Mouse (Mus musculus): Measurements from ENCODE around the gene Samt3.

Samt3 gene

DNA sequence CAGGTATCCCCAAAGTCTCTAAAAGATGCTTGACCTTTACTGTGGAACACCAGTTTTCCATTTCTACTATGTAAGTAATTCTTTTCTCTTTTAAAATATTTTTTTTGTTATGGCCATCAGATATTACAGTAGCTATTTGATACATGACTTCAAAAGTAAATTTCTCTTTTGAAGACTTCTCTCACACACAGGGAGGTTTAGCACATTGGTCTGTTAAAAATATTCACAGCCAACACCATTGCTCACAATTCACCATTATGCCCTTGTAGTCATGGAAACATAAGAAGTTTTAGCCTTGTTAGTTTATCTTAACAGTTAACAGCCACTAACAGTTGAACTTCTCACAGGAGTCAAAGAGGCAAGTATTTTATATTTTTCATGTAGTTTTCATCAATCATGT lies at the start of gene Samt3:
TSS of gene Samt3 (plus strand) at position 301 of the 400 bp plus-strand sequence.
- in situ Hi-C loops (cut with MboI, MseI), result no loop called here

DNA sequence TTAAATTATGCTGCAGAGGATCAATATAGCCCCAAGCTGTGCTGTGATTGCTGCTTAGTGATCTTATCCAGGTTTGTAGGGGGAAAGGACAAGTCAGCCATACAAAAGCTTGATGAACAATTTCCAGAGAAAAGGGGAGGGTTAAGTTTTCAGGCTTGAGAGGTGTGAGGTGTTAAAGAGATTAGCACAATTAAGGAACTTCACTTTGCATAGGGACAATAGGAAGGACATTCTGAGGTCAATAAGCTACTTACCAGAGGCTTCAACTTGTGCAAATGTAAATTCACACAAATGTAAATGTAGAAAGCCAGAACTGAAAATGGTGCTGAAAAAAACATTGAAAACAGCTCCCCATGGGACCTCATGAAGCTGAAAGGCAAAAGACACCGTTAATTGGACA lies 27.4 kb upstream of the Samt3 start:
- in situ Hi-C loops (cut with MboI, MseI), result loop anchor here (10.0 kb wide), 1 partner anchor 748 kb away; no protein-coding TSS in a partner anchor

DNA sequence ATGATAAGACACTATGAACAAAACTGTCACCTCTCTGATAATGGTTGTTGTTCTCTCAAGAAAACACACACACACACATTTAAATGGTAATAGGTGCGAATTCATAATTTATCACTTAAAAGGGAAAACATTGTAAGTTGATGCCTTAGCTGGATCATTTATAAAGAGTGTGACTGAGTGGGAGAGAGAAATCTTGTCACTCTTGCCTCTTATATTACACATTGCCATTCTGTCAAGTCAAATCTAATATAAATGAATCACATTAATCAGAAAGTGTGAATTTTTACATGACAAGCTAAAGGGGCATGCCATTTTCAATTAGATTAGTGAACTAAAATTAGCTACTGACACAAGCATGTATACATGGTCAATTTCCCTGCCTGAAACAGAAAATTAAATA lies 44.7 kb downstream of the Samt3 start:
- in situ Hi-C loops (cut with MboI, MseI), result no loop called here
